Mouse (Mus musculus) embryonic facial prominence, embryonic 14.5 days (tissue): ENCODE results near the gene Fxyd6. TPM values are rescaled to one million over a fixed set of nuclear protein-coding genes. Genes with fewer than 3 reads are reported as not detected.

Experiments used
- ATAC-seq: fragments of 200-750 bp; cut with Nextera tagmentation; 2 replicates; pipeline ENCODE4 v1.8.0; 2017; ENCODE audit warnings: low read depth, moderate number of reproducible peaks, moderate TSS enrichment
- DNase-seq: peaks from one replicate; pipeline ENCODE4 v3.0.0-alpha.2; 2015; ENCODE audit warnings: low spot score
- H3K27ac ChIP-seq: fragments of 300-500 bp; sonication (generic); replicated peaks from 2 replicates; pipeline ENCODE4 v1.5.1; 2014; ENCODE audit warnings: low read depth, mild to moderate bottlenecking, low read length, moderate library complexity
- H3K27me3 ChIP-seq: fragments of 300-500 bp; sonication (generic); replicated peaks from 2 replicates; pipeline ENCODE4 v1.6.1; 2014; ENCODE audit warnings: low read length; ENCODE audit not compliant: control insufficient read depth, insufficient read depth
- H3K36me3 ChIP-seq: fragments of 300-500 bp; sonication (generic); 2 replicates; pipeline ENCODE4 v1.6.1; 2014; ENCODE audit warnings: low read length, mixed read lengths; ENCODE audit not compliant: control insufficient read depth, insufficient read depth
- H3K4me1 ChIP-seq: fragments of 300-500 bp; sonication (generic); 2 replicates; pipeline ENCODE4 v1.6.1; 2014; ENCODE audit warnings: antibody characterized with exemption, low read length; ENCODE audit not compliant: control insufficient read depth, insufficient read depth
- H3K4me2 ChIP-seq: fragments of 300-500 bp; sonication (generic); 2 replicates; pipeline ENCODE4 v1.6.1; 2014; ENCODE audit warnings: low read depth, mild to moderate bottlenecking, low read length, moderate library complexity, mixed read lengths
- H3K4me3 ChIP-seq: fragments of 300-500 bp; sonication (generic); 2 replicates; pipeline ENCODE4 v1.5.1; 2014; ENCODE audit warnings: low read depth, mild to moderate bottlenecking, low read length
- H3K9ac ChIP-seq: fragments of 300-500 bp; sonication (generic); 2 replicates; pipeline ENCODE4 v1.6.1; 2014; ENCODE audit warnings: low read depth, mild to moderate bottlenecking, low read length, moderate library complexity, mixed read lengths
- H3K9me3 ChIP-seq: fragments of 300-500 bp; sonication (generic); 2 replicates; pipeline ENCODE4 v1.6.1; 2016; ENCODE audit warnings: low read length; ENCODE audit not compliant: control insufficient read depth
- WGBS: fragments of 180-500 bp; shearing (Covaris S2); extraction: QIAGEN DNeasy Blood & Tissue Kit; methylation state at CpG from one replicate; pipeline ENCODE4 v1.1.7; 2014; 5-methylcytosine and 5-hydroxymethylcytosine counted together
- polyA plus RNA-seq: library from polyadenylated mRNA; unstranded; fragments of >200 nt; fragmentation: Nextera tagmentation; extraction: Ambion mirVana; gene quantifications from 2 replicates; pipeline ENCODE4 v1.2.1, GENCODE M21; 2014

Gene Fxyd6
- polyA plus RNA-seq, 1 experiment from 2014 or later: 56.9 TPM

DNA sequence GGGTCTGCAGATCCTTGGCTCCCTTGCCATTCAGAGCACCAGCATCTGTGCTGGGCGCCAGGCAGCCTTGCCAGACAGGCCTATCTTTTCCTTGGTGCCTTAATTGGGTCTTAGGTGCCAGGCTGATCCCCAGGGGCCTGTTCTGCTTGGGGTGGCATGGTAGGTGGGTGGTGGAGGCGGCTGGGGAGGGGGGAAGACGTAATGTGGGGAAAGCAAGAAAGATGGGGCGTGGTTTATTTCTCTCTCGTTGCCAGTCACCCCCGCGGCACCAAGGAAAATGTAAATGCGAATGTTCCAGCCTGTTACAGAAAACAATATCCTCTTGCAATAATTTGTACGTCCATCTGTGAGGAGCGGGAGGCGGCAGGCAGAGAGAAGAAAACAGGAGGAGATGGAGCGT, 62.7 kb downstream of the Fxyd6 start:
- H3K4me2 ChIP-seq: no peak overlapping the region
- WGBS: 61% methylated on average over 12 of the region's 12 CpGs
- H3K36me3 ChIP-seq: no peaks in the 10 kb centered on the region
- H3K27ac ChIP-seq: no peak overlapping the region
- H3K9ac ChIP-seq: no peak overlapping the region
- ATAC-seq: peak; percentile 53; the same call in 1 of the 2 replicates
- H3K4me1 ChIP-seq: no peaks in the 10 kb centered on the region; the same call in 1 of the 2 replicates
- peaks cover 47% of the 10 kb centered on the region for H3K27me3 ChIP-seq
- DNase-seq: peak; percentile 36
- H3K9me3 ChIP-seq: no peaks in the 10 kb centered on the region
- H3K4me3 ChIP-seq: no peak overlapping the region

DNA sequence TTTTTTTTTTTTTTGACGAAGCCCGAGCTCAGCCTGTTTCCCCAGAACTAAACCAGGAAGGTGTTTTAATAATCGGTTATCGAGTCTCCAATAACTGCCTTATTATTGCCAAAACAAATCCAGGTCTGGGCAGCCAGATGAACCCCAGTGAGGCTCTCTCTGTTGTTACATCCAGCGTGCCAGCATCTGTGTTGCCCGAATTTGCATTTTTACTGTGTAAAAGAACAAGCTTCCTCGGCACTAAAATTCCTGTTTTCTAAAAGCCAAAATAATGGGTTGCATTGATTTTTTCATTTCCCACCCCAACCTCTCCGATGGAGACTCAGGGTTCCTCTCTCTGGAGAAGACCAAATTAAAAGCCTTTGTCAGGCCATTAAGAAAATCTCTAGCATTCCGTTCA, 63.1 kb downstream of the Fxyd6 start:
- whole genome bisulfite sequencing: 72% methylated on average over 9 of the region's 9 CpGs
- H3K4me3 ChIP-seq: no peak overlapping the region
- H3K36me3 ChIP-seq: no peaks in the 10 kb centered on the region
- H3K27ac ChIP-seq: no peak overlapping the region
- H3K9me3 ChIP-seq: no peaks in the 10 kb centered on the region
- H3K4me1 ChIP-seq: no peaks in the 10 kb centered on the region; the same call in 1 of the 2 replicates
- DNase-seq (no peak), ATAC-seq (no peak)
- no peak overlapping the region for H3K9ac ChIP-seq
- no peak overlapping the region for H3K4me2 ChIP-seq
- peaks cover 47% of the 10 kb centered on the region for H3K27me3 ChIP-seq

DNA sequence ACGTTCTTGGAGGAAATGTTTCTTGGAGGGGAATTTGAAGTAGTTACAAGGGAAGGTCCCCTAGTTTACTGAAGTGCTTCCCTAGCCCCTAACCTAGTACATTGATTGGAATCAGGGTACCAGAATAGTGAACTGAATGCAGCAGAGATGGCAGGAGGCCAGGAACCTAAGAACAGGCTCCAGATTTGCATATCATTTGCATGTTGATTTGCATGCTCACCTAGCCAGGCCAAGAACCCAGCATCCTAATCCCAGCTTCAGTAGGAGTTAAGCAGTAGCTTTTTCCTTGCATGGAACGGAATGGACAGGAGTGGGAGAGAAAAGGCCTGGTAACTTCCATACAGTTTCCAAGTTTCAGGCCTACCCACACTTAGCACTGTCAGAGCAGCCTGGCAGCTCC, 64.2 kb downstream of the Fxyd6 start:
- Histone ChIP-seq H3K36me3 (no peaks in the 10 kb centered on the region), H3K9me3 (no peaks in the 10 kb centered on the region), H3K4me3 (no peak overlapping the region), H3K9ac (no peak overlapping the region), H3K4me2 (no peak overlapping the region), H3K27me3 (peaks cover 40% of the 10 kb centered on the region), H3K27ac (no peak overlapping the region), H3K4me1 (no peaks in the 10 kb centered on the region; the same call in 1 of the 2 replicates)
- DNase-seq (no peak), ATAC-seq (no peak)
- WGBS: 81% methylated on average over 2 of the region's 2 CpGs

DNA sequence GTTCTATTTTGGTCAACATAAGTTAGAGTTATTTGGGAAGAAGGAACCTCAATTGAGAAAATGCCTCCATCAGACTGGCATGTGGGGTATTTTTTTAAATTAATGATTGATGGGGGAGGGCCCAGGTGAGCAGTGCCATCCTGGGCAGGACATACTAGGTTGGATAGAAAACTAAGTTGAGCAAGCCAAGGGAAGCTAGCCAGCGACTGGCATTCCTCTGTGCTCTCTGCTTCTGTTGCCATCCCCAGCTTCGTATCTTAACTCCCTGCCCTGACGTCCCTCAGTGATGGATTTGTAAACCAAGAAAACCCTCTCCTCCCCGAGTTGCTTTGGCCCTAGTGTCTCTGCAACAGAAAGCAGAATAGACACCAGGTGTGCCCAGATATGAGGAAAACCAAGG, 69.0 kb downstream of the Fxyd6 start:
- no peaks in the 10 kb centered on the region for H3K27me3 ChIP-seq
- H3K9me3 ChIP-seq: no peaks in the 10 kb centered on the region
- ATAC-seq (no peak), DNase-seq (no peak)
- 79% methylated on average over 4 of the region's 4 CpGs for WGBS
- H3K27ac ChIP-seq: no peak overlapping the region
- no peaks in the 10 kb centered on the region for H3K36me3 ChIP-seq
- no peak overlapping the region for H3K4me2 ChIP-seq
- H3K9ac ChIP-seq: no peak overlapping the region
- no peaks in the 10 kb centered on the region for H3K4me1 ChIP-seq
- no peak overlapping the region for H3K4me3 ChIP-seq

DNA sequence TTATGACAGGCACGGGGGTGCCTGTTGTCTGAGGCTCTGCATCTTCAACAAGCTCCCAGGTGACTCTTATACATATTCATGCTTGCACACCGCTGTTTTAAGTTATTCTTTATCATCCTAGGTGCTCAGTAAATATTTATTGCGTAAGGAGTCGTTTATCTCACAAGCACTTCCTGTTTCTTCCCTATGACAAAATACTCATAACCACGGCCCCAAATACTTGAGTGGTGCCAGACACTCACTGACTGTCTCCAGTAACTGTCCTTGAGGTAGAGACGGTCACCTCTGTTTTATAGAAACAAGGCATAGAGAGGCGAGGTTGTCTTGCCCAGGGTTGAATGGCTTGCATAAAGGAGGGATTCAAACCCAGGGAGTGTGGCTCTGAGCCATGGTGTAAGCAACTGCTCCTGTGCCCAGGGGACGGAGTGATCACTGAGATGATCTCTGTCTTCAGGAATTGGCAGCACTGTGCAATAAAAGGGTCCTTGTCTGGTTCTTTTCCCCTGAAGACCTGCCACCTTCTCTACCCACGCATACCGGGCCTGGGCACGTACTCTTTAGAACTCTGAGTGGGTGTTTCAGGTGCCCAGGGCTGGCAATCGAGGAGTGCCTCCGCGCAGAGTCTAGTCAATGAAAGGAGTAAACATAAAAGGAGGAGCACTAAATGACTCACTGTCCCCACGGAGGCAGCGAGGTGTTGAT, 70.2 kb downstream of the Fxyd6 start:
- no peak overlapping the region for H3K9ac ChIP-seq
- H3K36me3 ChIP-seq: no peaks in the 10 kb centered on the region
- H3K4me2 ChIP-seq: no peak overlapping the region
- 77% methylated on average over 16 of the region's 16 CpGs for WGBS
- H3K4me1 ChIP-seq: no peaks in the 10 kb centered on the region
- DNase-seq (no peak), ATAC-seq (no peak)
- H3K27ac ChIP-seq: no peak overlapping the region
- H3K9me3 ChIP-seq: no peaks in the 10 kb centered on the region
- H3K4me3 ChIP-seq: no peak overlapping the region
- H3K27me3 ChIP-seq: no peaks in the 10 kb centered on the region

DNA sequence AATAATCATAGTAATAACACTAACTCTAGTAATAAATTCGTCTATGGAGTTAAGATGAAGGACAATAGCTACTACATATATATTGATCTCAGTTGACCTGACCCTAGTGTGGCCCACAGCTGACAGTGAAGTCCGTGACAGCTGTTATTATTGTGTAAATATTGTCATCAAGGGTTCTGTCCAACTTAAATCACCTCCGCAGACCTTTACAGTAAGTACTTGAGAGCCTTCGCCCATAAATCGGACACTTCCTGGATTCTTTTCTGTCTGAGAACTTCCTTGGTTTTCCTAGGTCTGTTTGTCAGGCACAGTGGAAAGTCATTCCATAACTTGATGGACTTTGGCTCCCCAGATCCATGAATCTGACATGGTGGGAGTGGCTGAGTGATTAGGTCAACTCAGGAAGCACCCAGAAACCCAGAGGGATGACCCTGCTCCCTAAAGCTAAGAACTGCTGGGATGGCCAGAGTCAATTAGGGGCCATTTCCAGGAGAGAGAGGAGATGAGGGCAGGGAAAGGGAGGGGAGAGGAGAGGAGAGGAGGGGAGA, 74.3 kb downstream of the Fxyd6 start:
- H3K9me3 ChIP-seq: no peaks in the 10 kb centered on the region
- no peaks in the 10 kb centered on the region for H3K27me3 ChIP-seq
- H3K4me1 ChIP-seq: no peaks in the 10 kb centered on the region
- ATAC-seq (no peak), DNase-seq (no peak)
- H3K36me3 ChIP-seq: no peaks in the 10 kb centered on the region
- H3K4me2 ChIP-seq: no peak overlapping the region
- WGBS: 71% methylated on average over 5 of the region's 5 CpGs
- no peak overlapping the region for H3K27ac ChIP-seq
- H3K4me3 ChIP-seq: no peak overlapping the region
- H3K9ac ChIP-seq: no peak overlapping the region

Other genes starting within 250 kb of the Fxyd6 start
- 0.13 and 0.19 TPM in 2 replicates for gene Scn4b, start 231.8 kb upstream of the Fxyd6 start, polyA plus RNA-seq
- 0.81 and 1.0 TPM in 2 replicates for gene BC049352, start 188.2 kb upstream of the Fxyd6 start, polyA plus RNA-seq
- gene Tmprss4, start 166.1 kb upstream of the Fxyd6 start, polyA plus RNA-seq: 4.3 and 5.2 TPM in 2 replicates
- 1.2 TPM in 2 replicates for gene Il10ra, start 101.0 kb upstream of the Fxyd6 start, polyA plus RNA-seq
- gene Tmprss13, start 51.1 kb upstream of the Fxyd6 start, polyA plus RNA-seq: 2.6 and 3.3 TPM in 2 replicates
- gene Fxyd2, start 29.5 kb downstream of the Fxyd6 start, polyA plus RNA-seq: 5.3 and 5.4 TPM in 2 replicates
- gene Dscaml1, start 56.4 kb downstream of the Fxyd6 start, polyA plus RNA-seq: 0.86 and 1.1 TPM in 2 replicates